Mouse (Mus musculus): ENCODE measurements around the gene Sostdc1. TPM values are rescaled to one million over a fixed set of nuclear protein-coding genes. Genes with fewer than 3 reads are reported as not detected.

Gene Sostdc1
- total RNA-seq, 2 experiments from 2014 or later: 2.6 to 5.1 TPM

Other genes starting within 250 kb of the Sostdc1 start
- 10 to 100 TPM; 53.4 to 54.0 TPM for gene Ankmy2, start 157.0 kb upstream of the Sostdc1 start, total RNA-seq (2021)
- gene Bzw2, start 156.1 kb upstream of the Sostdc1 start, total RNA-seq (2021): 10 to 100 TPM; 57.7 to 58.8 TPM
- gene Lrrc72, start 60.7 kb upstream of the Sostdc1 start, total RNA-seq (2021): not detected
- 10 to 100 TPM; 14.0 to 15.5 TPM for gene Ispd, start 67.3 kb downstream of the Sostdc1 start, total RNA-seq (2021)
- 1 to 10 TPM; 1.5 to 1.8 TPM for gene D630036H23Rik, start 68.0 kb downstream of the Sostdc1 start, total RNA-seq (2021)